Mouse (Mus musculus) bone marrow, adult 2 months (tissue): Measurements from ENCODE around the gene Fam110a. TPM values are rescaled to one million over a fixed set of nuclear protein-coding genes. Genes with fewer than 3 reads are reported as not detected.
"Not testable (repeated sequence)": the region's sequence is repeated elsewhere in the genome, so short reads cannot be mapped to it uniquely, and the experiment has no call there.

ENCODE experiments used
- H3K27ac ChIP-seq: fragments of 200-500 bp; 2 replicates; pipeline ENCODE4 v1.5.1; 2012; ENCODE audit warnings: low read depth, mild to moderate bottlenecking, control low read depth, inconsistent platforms, low read length; ENCODE audit not compliant: control insufficient read depth, poor library complexity, insufficient read depth
- H3K4me1 ChIP-seq: fragments of 200-500 bp; 2 replicates; pipeline ENCODE4 v1.6.1; 2011; ENCODE audit warnings: low read length; ENCODE audit not compliant: control insufficient read depth, insufficient read depth
- H3K4me3 ChIP-seq: fragments of 200-500 bp; replicated peaks from 2 replicates; pipeline ENCODE3; 2011; ENCODE audit warnings: mild to moderate bottlenecking, low read depth, low read length, control low read depth; ENCODE audit not compliant: control insufficient read depth
- CTCF ChIP-seq: fragments of 200-500 bp; IDR thresholded peaks from 2 replicates; pipeline ENCODE4 v1.5.1; 2011; ENCODE audit warnings: low read length, control low read depth; ENCODE audit not compliant: control insufficient read depth, insufficient read depth
- POLR2A ChIP-seq: fragments of 200-500 bp; IDR thresholded peaks from 2 replicates; pipeline ENCODE4 v1.6.1; 2011; ENCODE audit warnings: low read depth, mild to moderate bottlenecking, control low read depth, low read length, borderline replicate concordance; ENCODE audit not compliant: control insufficient read depth
- WGBS: fragments of 180-500 bp; shearing (Covaris S2); methylation state at CpG from one replicate; pipeline ENCODE4 v1.1.7; 2018; 5-methylcytosine and 5-hydroxymethylcytosine counted together
- polyA plus RNA-seq: library from polyadenylated mRNA; stranded (reverse); fragments of >200 nt; gene quantifications from 2 replicates; pipeline ENCODE4 v1.2.4, GENCODE M21; 2011; ENCODE audit warnings: low replicate concordance; ENCODE audit not compliant: missing spikeins, insufficient read depth, insufficient read length

Fam110a gene
- polyA plus RNA-seq, 1 experiment = 13.0 TPM

DNA sequence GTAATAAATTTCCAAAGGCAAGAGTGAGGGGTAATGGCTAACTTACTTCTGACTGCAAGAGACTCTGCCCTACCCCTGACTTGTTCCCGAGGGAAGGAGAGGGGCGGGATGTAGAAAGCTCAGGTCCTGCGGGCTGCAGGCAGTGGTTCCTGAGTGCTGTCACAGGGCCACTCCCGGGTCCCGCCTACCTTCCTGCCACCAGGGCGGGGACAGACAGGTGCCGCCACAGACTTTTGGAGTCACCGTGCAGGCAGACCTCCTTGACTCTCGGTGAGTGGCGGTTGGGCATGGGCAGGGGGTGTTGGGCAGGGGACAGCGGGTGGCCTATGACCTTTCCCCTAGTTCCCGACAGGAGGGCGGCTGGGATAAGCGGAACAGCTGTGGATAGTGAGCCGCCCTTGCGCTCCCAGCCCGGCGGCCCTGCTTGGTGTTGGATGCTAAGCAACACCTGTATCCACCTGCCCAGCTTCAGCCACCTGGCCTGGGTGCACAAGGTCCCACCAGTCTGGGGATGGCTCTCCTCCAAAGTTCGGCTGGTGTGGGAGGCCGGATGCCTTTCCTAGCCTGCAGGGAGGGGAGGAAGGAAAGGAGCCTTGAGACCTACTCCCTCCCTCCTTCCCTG is 19.8 kb upstream of the Fam110a start:
- H3K4me1 ChIP-seq = no peaks in the 10 kb centered on the region; the same call in 1 of the 2 replicates
- TF ChIP-seq CTCF (no peak), POLR2A (no peak)
- 65% methylated on average over 20 of the region's 20 CpGs for WGBS
- no peak overlapping the region for H3K4me3 ChIP-seq
- H3K27ac ChIP-seq = no peak overlapping the region

DNA sequence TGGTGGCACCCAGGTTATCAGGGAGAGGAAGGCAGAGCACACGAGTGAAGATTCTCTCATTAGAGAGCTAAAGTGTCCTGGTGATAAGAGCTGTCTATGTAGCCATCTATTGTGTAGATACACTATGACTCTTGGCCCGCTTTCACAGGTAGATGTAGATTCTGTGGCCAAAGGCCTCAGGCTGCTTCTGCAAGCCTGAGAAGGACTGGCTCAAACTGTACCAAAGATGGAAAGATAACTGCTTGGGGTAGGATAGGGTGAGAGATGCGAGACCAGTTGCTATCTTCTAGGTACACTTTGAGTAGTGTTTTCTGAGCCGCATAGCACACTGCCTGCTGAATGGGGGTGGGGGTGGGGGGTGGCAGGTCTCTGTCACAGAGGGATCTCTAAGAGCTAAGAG is 18.9 kb upstream of the Fam110a start:
- TF ChIP-seq CTCF (no peak), POLR2A (no peak)
- Histone ChIP-seq H3K27ac (no peak overlapping the region), H3K4me1 (no peaks in the 10 kb centered on the region; the same call in 1 of the 2 replicates), H3K4me3 (no peak overlapping the region)
- 69% methylated on average over 4 of the region's 4 CpGs for WGBS

DNA sequence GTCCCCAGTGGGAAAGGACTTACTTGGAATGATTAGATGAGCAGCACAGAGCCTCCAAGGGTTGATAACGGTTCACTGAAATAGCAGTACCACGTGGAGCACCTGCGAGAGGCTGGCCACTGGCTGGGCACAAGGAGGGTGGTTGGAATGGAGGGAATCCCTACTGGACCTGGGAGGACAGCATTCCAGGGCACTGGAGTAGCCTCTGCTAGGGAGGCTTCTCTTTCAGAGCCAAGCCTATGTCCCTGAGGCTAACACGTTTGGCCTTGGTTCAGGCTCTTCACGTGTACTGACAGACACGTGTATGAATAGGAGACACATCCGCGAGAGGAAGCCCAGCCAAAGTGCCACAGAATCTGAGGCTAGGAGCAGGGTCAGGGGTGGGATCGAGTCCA is 18.5 kb upstream of the Fam110a start:
- Histone ChIP-seq H3K27ac (no peak overlapping the region), H3K4me1 (no peaks in the 10 kb centered on the region; the same call in 1 of the 2 replicates), H3K4me3 (no peak overlapping the region)
- TF ChIP-seq POLR2A (no peak), CTCF (no peak)
- 82% methylated on average over 9 of the region's 9 CpGs for WGBS

DNA sequence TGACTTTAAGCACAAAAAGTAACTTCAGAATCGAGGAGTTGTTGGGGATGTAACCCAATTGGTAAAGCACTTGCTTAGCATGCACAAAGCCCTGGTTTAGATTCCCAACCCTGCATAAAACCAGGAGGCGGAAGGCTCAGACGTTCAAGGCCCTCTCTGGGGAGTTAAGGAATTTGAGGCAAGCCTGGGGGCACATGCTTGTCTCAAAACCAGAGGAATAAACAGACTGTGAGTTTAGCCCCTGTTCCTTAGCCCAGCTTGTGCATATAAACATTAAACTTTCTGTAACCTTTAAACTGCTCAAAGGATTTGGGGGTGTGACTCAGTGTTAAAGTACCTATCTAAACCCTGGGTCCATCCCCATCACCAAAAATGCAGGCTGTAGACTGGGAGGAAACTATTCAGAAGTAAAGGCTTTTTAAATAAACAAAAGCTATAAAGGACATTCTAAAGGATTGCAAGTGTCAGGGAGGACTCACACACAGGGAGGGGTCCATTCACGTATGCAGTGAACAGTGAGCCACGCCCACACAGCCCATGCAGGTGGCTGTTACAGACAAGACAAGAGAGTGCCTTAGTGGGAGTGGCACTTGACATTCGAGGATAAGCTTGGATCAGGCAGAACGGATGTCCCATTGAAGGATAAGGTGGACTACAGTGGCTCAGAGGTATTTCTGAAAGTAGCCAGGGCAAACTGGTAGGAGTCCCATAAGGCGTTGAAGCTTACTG is 17.9 kb upstream of the Fam110a start:
- Histone ChIP-seq H3K4me3 (no peak overlapping the region), H3K27ac (no peak overlapping the region), H3K4me1 (no peaks in the 10 kb centered on the region; the same call in 1 of the 2 replicates)
- 69% methylated on average over 8 of the region's 8 CpGs for WGBS
- TF ChIP-seq POLR2A = no peak
- no peak for TF ChIP-seq CTCF

DNA sequence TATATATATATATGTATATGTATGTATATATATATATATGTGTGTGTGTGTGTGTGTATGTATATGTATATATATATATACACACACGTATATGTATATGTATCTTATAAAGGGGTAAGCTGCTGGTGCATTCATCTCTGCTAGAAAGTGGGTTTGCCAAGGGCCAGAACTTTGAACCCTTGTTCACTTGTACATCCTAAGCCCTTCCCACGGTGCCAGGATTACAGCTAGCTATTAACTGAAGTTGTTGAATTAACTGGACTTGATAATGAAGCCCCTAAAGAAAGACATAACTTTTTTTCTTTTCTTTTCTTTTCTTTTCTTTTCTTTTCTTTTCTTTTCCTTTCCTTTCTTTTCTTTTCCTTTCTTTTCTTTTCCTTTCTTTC is 17.2 kb upstream of the Fam110a start:
- WGBS = 65% methylated on average over 2 of the region's 2 CpGs
- H3K27ac ChIP-seq, H3K4me1 ChIP-seq, H3K4me3 ChIP-seq: not testable (repeated sequence)

DNA sequence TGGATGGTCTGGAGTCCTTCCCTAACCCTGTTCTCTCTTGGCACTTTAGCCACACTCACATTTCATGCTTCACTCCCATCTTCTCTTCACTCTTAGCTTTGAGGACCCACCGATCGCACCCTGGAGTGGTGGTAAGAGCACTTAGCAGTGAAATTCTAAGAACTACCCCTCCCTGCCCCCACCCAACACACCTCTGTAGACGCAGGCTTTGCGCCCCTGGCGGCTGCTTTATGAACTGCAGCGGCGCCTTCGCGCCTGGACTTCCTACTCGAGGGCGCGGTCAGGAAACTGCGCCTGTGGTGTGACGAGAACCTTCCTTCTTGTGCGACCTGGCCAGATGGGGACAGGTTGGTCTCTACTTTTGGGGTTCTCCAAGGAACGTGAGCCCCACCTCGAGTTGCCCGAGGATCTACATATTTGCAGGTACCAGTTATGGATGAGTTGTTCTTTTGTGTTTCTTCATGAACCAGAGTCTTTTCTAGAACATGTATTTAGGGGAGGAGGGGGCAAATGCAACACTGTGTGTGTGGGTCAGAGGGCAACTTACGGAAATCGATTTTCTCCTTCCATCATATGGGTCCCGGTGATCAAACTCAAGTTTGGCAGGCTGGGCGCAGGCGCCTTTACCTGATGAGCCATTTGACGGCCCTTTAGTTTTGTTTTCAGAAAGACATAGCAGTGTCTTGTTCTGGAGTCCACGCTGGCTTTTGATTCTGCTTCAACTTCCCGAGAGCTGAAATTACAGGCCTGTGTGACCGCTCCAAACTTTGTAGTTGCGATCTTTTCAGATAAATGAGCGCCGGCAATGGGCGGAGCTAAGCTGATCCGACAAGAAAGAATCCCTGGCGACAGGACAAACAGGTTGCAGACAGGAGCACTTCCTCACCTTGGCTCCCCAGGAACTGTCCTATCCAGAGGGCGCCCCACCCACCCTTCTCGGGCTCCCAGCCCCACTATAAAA is 16.5 kb upstream of the Fam110a start, which contains the start of gene Slc52a3:
Slc52a3 (plus strand) TSS at position 283 of the 961 bp plus-strand sequence.
- Histone ChIP-seq H3K27ac (no peak within 1 kb of the TSS), H3K4me1 (no peaks in the 10 kb centered on the region; the same call in 1 of the 2 replicates), H3K4me3 (peak within 1 kb of the TSS; percentile 29)
- WGBS = 14% methylated on average over 35 of the region's 35 CpGs
- TF ChIP-seq POLR2A (no peak), CTCF (peak; percentile 83)

DNA sequence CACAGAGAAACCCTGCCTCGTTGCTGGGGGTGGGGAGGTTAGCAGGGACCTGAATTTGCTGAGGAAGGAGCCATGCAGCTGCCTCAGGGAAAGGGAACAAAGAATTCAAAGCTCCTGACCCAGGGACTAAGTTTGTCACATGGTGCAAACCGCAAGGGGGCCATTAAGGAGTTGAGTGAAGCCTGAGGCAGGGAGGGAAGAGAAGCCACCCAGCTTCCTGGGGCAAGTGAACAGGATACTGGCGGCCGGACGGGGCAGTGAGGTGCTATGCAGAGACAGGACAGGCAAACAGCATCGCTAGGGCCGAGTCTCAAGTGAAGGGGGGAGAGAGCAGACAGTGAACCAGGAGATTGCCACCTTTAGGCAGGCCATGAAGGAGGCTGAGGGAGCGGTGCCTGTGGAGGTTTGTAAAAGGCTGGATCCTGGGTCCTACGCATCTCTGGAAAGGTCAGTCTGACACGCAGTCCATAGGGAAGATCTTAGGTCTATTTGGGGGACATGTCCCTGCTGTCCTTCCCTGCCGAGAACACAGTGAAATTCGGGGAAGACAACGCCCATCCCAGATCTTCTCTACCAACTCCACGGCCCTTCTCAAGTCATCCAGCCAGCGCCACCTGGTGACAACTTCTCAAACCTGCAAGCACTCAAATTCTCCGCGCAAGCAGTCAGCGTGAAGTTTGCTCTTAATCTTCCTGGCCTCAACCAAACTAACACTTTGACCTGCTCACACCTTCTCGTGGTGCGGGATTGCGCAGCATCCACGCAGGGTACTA is 14.5 kb upstream of the Fam110a start:
- TF ChIP-seq POLR2A (no peak), CTCF (peak; percentile 89)
- 3% methylated on average over 22 of the region's 22 CpGs for WGBS
- no peaks in the 10 kb centered on the region; the same call in 1 of the 2 replicates for H3K4me1 ChIP-seq
- peak overlapping the region; percentile 22 for H3K4me3 ChIP-seq
- no peak overlapping the region for H3K27ac ChIP-seq
